Mouse (Mus musculus) adrenal gland, postnatal 4 days (tissue): Measurements from ENCODE around the gene Zfhx3. TPM values are rescaled to one million over a fixed set of nuclear protein-coding genes. Genes with fewer than 3 reads are reported as not detected.
A peak's percentile ranks its signal among the peaks of the same experiment; 100 is the strongest.

Experiments
- DNase-seq, 2 experiments: peaks; one replicate each; pipeline ENCODE4 v3.0.0; 2021 to 2022; ENCODE audit warnings: low spot score in 2 of 2, mixed read lengths in 2 of 2
- total RNA-seq, 2 experiments: library from RNA; stranded (reverse); gene quantifications; 2 replicates each; pipeline ENCODE4 v1.2.3; 2021

Gene Zfhx3
- total RNA-seq, 2 experiments from 2014 or later = 38.1 to 42.0 TPM

GRCm38 (mm10) chr8:108738179-108738578, 795.7 kb downstream of the Zfhx3 start:
- DNase-seq = no peak

- no peak for DNase-seq
These were observed 797.1 kb downstream of the Zfhx3 start for GRCm38 (mm10) chr8:108739517-108739916.

GRCm38 (mm10) chr8:108740443-108740842, 798.0 kb downstream of the Zfhx3 start:
- DNase-seq = no peak

GRCm38 (mm10) chr8:108741651-108742050, 799.2 kb downstream of the Zfhx3 start:
- no peak for DNase-seq

- no peak for DNase-seq
These were observed 800.0 kb downstream of the Zfhx3 start for GRCm38 (mm10) chr8:108742465-108742864.

- peak in 1 of 2 experiments; percentile 36 for DNase-seq
These were observed 800.8 kb downstream of the Zfhx3 start for GRCm38 (mm10) chr8:108743238-108743637.

GRCm38 (mm10) chr8:108745551-108745950, 803.1 kb downstream of the Zfhx3 start:
- no peak for DNase-seq

- no peak for DNase-seq
These were observed 805.7 kb downstream of the Zfhx3 start for GRCm38 (mm10) chr8:108748095-108748494.

- no peak for DNase-seq
These were observed 806.5 kb downstream of the Zfhx3 start for GRCm38 (mm10) chr8:108748851-108749376.

- no peak for DNase-seq
These were observed 808.4 kb downstream of the Zfhx3 start for GRCm38 (mm10) chr8:108750806-108751205.

- no peak for DNase-seq
These were observed 812.1 kb downstream of the Zfhx3 start for GRCm38 (mm10) chr8:108754556-108754955.

- DNase-seq = no peak
These were observed 813.2 kb downstream of the Zfhx3 start for GRCm38 (mm10) chr8:108755400-108756325.

GRCm38 (mm10) chr8:108759511-108760330, 817.3 kb downstream of the Zfhx3 start:
- peak; percentile 41 to 55 for DNase-seq

GRCm38 (mm10) chr8:108760745-108761144, 818.3 kb downstream of the Zfhx3 start:
- DNase-seq = no peak

- DNase-seq = no peak
These were observed 820.1 kb downstream of the Zfhx3 start for GRCm38 (mm10) chr8:108762567-108762966.

GRCm38 (mm10) chr8:108764403-108765194, 822.2 kb downstream of the Zfhx3 start:
- no peak for DNase-seq

GRCm38 (mm10) chr8:108766102-108766501, 823.7 kb downstream of the Zfhx3 start:
- no peak for DNase-seq

- no peak for DNase-seq
These were observed 825.6 kb downstream of the Zfhx3 start for GRCm38 (mm10) chr8:108768051-108768450.

- no peak for DNase-seq
These were observed 827.9 kb downstream of the Zfhx3 start for GRCm38 (mm10) chr8:108770334-108770733.

GRCm38 (mm10) chr8:108773436-108773835, 831.0 kb downstream of the Zfhx3 start:
- DNase-seq = no peak

GRCm38 (mm10) chr8:108778063-108778462, 835.6 kb downstream of the Zfhx3 start:
- DNase-seq = no peak
